Mouse (Mus musculus) testis, postnatal 14 days (tissue): ENCODE data around the gene Gart.

Experiments
- DNase-seq: peaks from one replicate; pipeline ENCODE4 v3.0.0; 2021; ENCODE audit warnings: low spot score

Gene Gart

GRCm38 (mm10) chr16:91609501-91610245, 37.1 kb downstream of the Gart start:
- peak; percentile 77 for DNase-seq

GRCm38 (mm10) chr16:91606958-91607357, 39.8 kb downstream of the Gart start:
- no peak for DNase-seq

- no peak for DNase-seq
Observed at GRCm38 (mm10) chr16:91605156-91605555, 41.6 kb downstream of the Gart start.

GRCm38 (mm10) chr16:91601693-91602092, 45.1 kb downstream of the Gart start:
- no peak for DNase-seq

- DNase-seq: no peak
Observed at GRCm38 (mm10) chr16:91601081-91601480, 45.7 kb downstream of the Gart start.

GRCm38 (mm10) chr16:91599242-91599641, 47.5 kb downstream of the Gart start:
- no peak for DNase-seq

GRCm38 (mm10) chr16:91597672-91598010, 49.1 kb downstream of the Gart start, which contains the start of gene Tmem50b:
TSS of gene Tmem50b (minus strand) at chr16:91597800.
- DNase-seq: peak; percentile 98

GRCm38 (mm10) chr16:91596779-91597671, 49.7 kb downstream of the Gart start:
- DNase-seq: peak; percentile 50

GRCm38 (mm10) chr16:91596397-91596778, 50.4 kb downstream of the Gart start:
- no peak for DNase-seq

- DNase-seq: no peak
Observed at GRCm38 (mm10) chr16:91595076-91595475, 51.7 kb downstream of the Gart start.

- DNase-seq: no peak
Observed at GRCm38 (mm10) chr16:91593262-91593661, 53.5 kb downstream of the Gart start.

GRCm38 (mm10) chr16:91592162-91592561, 54.6 kb downstream of the Gart start:
- no peak for DNase-seq

- DNase-seq: no peak
Observed at GRCm38 (mm10) chr16:91588703-91589102, 58.0 kb downstream of the Gart start.

GRCm38 (mm10) chr16:91587730-91588453, 58.9 kb downstream of the Gart start:
- DNase-seq: no peak

GRCm38 (mm10) chr16:91586244-91586643, 60.5 kb downstream of the Gart start:
- no peak for DNase-seq

- DNase-seq: no peak
Observed at GRCm38 (mm10) chr16:91585617-91586016, 61.1 kb downstream of the Gart start.

- DNase-seq: no peak
Observed at GRCm38 (mm10) chr16:91582307-91582706, 64.4 kb downstream of the Gart start.

GRCm38 (mm10) chr16:91578980-91579720, 67.6 kb downstream of the Gart start:
- no peak for DNase-seq

GRCm38 (mm10) chr16:91575151-91575550, 71.6 kb downstream of the Gart start:
- no peak for DNase-seq
